Mouse (Mus musculus) lung, embryonic 14.5 days (tissue): ENCODE data around the gene Fam168b. TPM values are rescaled to one million over a fixed set of nuclear protein-coding genes. Genes with fewer than 3 reads are reported as not detected.

Source experiments
- ATAC-seq: fragments of 200-750 bp; cut with Nextera tagmentation; 2 replicates; pipeline ENCODE4 v1.8.0; 2017; ENCODE audit warnings: mild to moderate bottlenecking, moderate TSS enrichment, moderate library complexity; ENCODE audit not compliant: insufficient read depth
- DNase-seq: peaks from one replicate; pipeline ENCODE4 v3.0.0-alpha.2; 2015
- H3K27ac ChIP-seq: fragments of 300-500 bp; sonication (generic); 2 replicates; pipeline ENCODE4 v1.5.1; 2014; ENCODE audit warnings: low read depth, mild to moderate bottlenecking, moderate library complexity
- H3K27me3 ChIP-seq: fragments of 300-500 bp; sonication (generic); 2 replicates; pipeline ENCODE4 v1.6.1; 2014; ENCODE audit warnings: low read length, control low read depth; ENCODE audit not compliant: insufficient read depth
- H3K36me3 ChIP-seq: fragments of 300-500 bp; sonication (generic); 2 replicates; pipeline ENCODE4 v1.6.1; 2014; ENCODE audit warnings: control low read depth; ENCODE audit not compliant: insufficient read depth
- H3K4me1 ChIP-seq: fragments of 300-500 bp; sonication (generic); 2 replicates; pipeline ENCODE4 v1.6.1; 2014; ENCODE audit warnings: antibody characterized with exemption, control low read depth; ENCODE audit not compliant: insufficient read depth
- H3K4me2 ChIP-seq: fragments of 300-500 bp; sonication (generic); 2 replicates; pipeline ENCODE4 v1.6.1; 2014; ENCODE audit warnings: mild to moderate bottlenecking
- H3K4me3 ChIP-seq: fragments of 300-500 bp; sonication (generic); 2 replicates; pipeline ENCODE4 v1.5.1; 2014; ENCODE audit warnings: low read depth, low read length
- H3K9ac ChIP-seq: fragments of 300-500 bp; sonication (generic); 2 replicates; pipeline ENCODE4 v1.6.1; 2014
- H3K9me3 ChIP-seq: fragments of 300-500 bp; sonication (generic); 2 replicates; pipeline ENCODE4 v1.6.1; 2016; ENCODE audit warnings: low read depth, low read length, control low read depth
- CTCF ChIP-seq: IDR thresholded peaks from 2 replicates; pipeline ENCODE4 v1.5.1; 2016; ENCODE audit warnings: antibody characterized with exemption, low read depth
- WGBS: fragments of 180-500 bp; shearing (Covaris S2); extraction: QIAGEN DNeasy Blood & Tissue Kit; methylation state at CpG from one replicate; pipeline ENCODE4 v1.1.7; 2014; 5-methylcytosine and 5-hydroxymethylcytosine counted together
- polyA plus RNA-seq: library from polyadenylated mRNA; unstranded; fragments of >200 nt; fragmentation: Nextera tagmentation; extraction: Ambion mirVana; gene quantifications from 2 replicates; pipeline ENCODE4 v1.2.1, GENCODE M21; 2014

Fam168b gene
- polyA plus RNA-seq, 1 experiment from 2014 or later, result 86.0 TPM

DNA sequence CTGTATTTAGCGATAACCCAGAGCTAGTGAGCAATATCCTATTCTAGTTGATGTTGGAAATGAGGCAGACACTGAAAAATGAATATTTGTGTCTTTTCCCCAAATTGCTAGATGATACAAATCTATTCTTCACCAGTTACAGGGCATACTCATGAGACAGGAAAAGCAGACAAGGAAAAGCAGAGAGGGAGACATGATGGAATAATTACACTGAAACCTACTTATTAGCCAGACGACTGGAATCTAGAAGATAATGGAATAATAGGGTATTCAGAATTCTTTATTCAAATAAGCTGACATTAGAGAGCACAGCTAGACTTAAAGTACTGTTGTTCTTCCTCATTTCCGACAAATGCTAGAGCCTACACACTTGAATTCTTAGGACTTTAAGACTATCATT lies 67.0 kb downstream of the Fam168b start:
- H3K4me3 ChIP-seq, result no peak overlapping the region
- H3K27me3 ChIP-seq, result no peaks in the 10 kb centered on the region
- ATAC-seq, result no peak
- no peaks in the 10 kb centered on the region; the same call in 1 of the 2 replicates for H3K9me3 ChIP-seq
- H3K4me2 ChIP-seq, result no peak overlapping the region
- 89% methylated on average over 3 of the region's 3 CpGs for WGBS
- H3K9ac ChIP-seq, result no peak overlapping the region
- H3K27ac ChIP-seq, result no peak overlapping the region
- H3K36me3 ChIP-seq, result no peaks in the 10 kb centered on the region
- TF ChIP-seq CTCF, result no peak
- H3K4me1 ChIP-seq, result no peaks in the 10 kb centered on the region
- no peak for DNase-seq

DNA sequence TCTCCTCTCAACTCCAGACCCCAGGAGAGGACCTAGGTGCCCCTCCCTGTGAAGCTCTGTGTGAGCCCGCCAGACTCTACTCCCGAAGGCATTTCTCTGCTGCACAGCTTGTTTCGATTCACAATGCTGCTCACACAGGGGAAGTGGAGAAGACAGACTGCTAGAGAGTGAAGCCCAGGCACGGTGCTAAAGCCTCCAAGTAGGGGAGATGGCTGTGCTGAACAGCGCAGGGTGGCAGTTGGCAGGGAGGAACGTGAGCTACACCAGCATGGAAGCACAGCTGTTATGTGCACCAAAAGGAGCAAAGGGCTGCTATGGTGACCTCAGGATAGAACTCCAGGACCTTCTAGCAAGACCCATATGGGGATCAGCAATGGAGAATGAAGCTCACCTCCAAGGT lies 74.0 kb downstream of the Fam168b start:
- no peaks in the 10 kb centered on the region for H3K27me3 ChIP-seq
- H3K9ac ChIP-seq, result no peak overlapping the region
- no peak overlapping the region for H3K4me2 ChIP-seq
- DNase-seq (no peak), ATAC-seq (no peak)
- H3K4me3 ChIP-seq, result no peak overlapping the region
- H3K36me3 ChIP-seq, result no peaks in the 10 kb centered on the region
- 56% methylated on average over 6 of the region's 6 CpGs for WGBS
- H3K27ac ChIP-seq, result no peak overlapping the region
- H3K4me1 ChIP-seq, result no peaks in the 10 kb centered on the region
- no peak for TF ChIP-seq CTCF
- no peaks in the 10 kb centered on the region for H3K9me3 ChIP-seq

DNA sequence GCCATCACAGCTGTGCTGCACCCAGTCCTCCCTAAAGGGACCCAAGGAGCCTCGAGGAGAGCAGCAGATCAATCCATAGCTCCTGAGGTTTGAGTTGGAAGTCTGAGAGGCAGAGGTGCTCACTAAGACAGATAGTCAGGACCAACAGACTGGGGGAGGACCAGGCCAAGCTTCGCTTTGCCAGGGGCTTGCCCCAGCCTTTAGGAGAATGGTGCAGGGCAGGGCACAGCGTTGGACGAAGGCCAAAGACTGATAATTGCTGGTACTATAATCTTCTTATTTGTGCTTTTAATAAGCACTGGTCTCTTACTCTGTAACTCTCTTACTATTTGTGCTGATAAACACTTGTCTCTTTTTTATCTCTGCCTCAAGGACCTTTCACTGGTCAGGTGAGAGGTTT lies 75.0 kb downstream of the Fam168b start:
- Histone ChIP-seq H3K4me1 (no peaks in the 10 kb centered on the region), H3K9me3 (no peaks in the 10 kb centered on the region), H3K4me3 (no peak overlapping the region), H3K4me2 (no peak overlapping the region), H3K9ac (no peak overlapping the region), H3K27ac (no peak overlapping the region), H3K27me3 (no peaks in the 10 kb centered on the region), H3K36me3 (no peaks in the 10 kb centered on the region)
- 55% methylated on average over 4 of the region's 4 CpGs for WGBS
- DNase-seq (no peak), ATAC-seq (no peak)
- no peak for TF ChIP-seq CTCF

DNA sequence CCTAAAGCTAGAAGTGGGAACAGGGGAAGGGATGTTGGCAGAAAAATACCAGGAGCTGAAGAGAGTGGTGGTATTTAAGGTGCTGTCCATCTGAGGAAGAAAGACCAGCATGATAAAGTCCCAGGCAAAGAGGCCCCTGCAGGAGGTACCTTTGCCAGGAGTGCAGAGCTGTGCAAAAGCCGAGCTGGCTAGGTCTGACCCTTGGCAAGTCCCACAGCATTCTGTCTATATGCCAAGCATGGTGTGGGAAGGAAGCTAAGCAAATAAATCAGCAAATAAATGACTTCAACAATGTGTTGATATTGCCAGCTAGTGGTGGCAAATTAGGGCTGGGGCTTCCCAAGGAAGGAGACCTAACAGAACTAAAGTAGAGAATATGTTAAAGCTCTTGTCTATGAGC lies 76.0 kb downstream of the Fam168b start:
- H3K27me3 ChIP-seq, result no peaks in the 10 kb centered on the region
- DNase-seq, result no peak
- no peaks in the 10 kb centered on the region for H3K9me3 ChIP-seq
- TF ChIP-seq CTCF, result no peak
- no peak overlapping the region for H3K4me2 ChIP-seq
- H3K36me3 ChIP-seq, result no peaks in the 10 kb centered on the region
- WGBS, result 33% methylated on average over 1 of the region's 1 CpGs
- H3K4me3 ChIP-seq, result no peak overlapping the region
- no peak for ATAC-seq
- H3K4me1 ChIP-seq, result no peaks in the 10 kb centered on the region
- H3K9ac ChIP-seq, result no peak overlapping the region
- no peak overlapping the region for H3K27ac ChIP-seq

Other genes starting within 250 kb of the Fam168b start
- gene Plekhb2, start 6.9 kb upstream of the Fam168b start, polyA plus RNA-seq, result 26.8 and 27.9 TPM in 2 replicates